15 mouse cellular contexts compared by ENCODE assay signal in the genomic region with DNA sequence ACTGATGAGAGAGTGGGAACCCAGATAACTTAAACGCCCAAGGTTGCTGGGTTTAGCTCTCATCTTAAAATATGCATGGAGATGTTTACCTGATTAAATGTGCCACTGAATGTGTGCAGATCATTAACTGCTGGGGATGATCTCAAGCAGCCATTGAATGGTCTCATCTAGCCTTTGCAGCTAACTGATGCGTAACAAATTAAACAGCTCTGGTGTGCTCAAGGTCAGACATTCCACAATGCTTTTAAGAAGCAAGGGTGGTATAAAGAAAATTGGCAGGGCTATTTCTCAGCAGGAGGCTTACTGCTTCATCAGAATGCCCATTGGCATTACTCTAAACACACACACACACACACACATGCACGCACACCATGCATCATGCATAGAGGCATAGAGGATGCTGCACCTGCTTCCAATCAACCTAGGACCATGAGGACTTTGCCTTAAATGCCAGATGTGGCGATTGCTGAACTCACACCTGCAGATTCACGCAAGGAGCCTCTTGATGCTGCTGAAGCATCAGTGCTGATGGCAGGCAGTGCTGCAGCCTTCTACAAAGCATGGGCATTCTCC.
DNase-seq lines count a peak whose midpoint lies in the region; ATAC-seq and TF ChIP-seq lines count a peak whose summit lies in the region.
"Had no signal": no experiment of that assay in that cellular context is flagged by ENCODE, and none has a peak within 500 bp of the region (broad histone marks: within the 10 kb centered on the region; RNA-seq: fewer than 3 reads in every experiment).

No protein-coding gene starts in this region.

- ATAC-seq in Patski: peak; percentile 47
- ATAC-seq in hindbrain, embryonic 14.5 days (ENCODE audit: low FRiP score): no peak; the same call in 1 of the 2 replicates
- ATAC-seq in neural tube, embryonic 13.5 days (ENCODE audit: low read depth): peak; percentile 65; the same call in 1 of the 2 replicates
- ATAC-seq: forebrain, embryonic 15.5 days; intestine, embryonic 15.5 days had no signal

- WGBS in hindbrain, embryonic 14.5 days: 56% methylated on average over 5 of the region's 5 CpGs
- 47% methylated on average over 5 of the region's 5 CpGs for WGBS in neural tube, embryonic 13.5 days

- POLR2A ChIA-PET in Patski (lab: Charles Lee): interaction anchor here (0.6 kb wide), 1 partner anchor 40 kb away, joined by 3 read pairs; no protein-coding TSS in a partner anchor

- no peak overlapping the region for H3K4me2 ChIP-seq in hindbrain, embryonic 14.5 days (replicated peaks)
- H3K4me2 ChIP-seq in neural tube, embryonic 13.5 days: no peak overlapping the region
- H3K4me2 ChIP-seq: forebrain, embryonic 15.5 days; heart, embryonic 13.5 days; intestine, embryonic 15.5 days; limb, embryonic 15.5 days had no signal

- H3K4me1 ChIP-seq in hindbrain, embryonic 14.5 days (replicated peaks; ENCODE audit: control insufficient read depth, insufficient read depth, low read length): 0 out of 2 replicates have a peak, but pooled peaks cover 7% of the 10 kb centered on the region
- peaks cover 9% of the 10 kb centered on the region; the same call in 1 of the 2 replicates for H3K4me1 ChIP-seq in neural tube, embryonic 13.5 days (replicated peaks)
- H3K4me1 ChIP-seq: forebrain, embryonic 15.5 days; heart, embryonic 13.5 days; intestine, embryonic 15.5 days; limb, embryonic 15.5 days had no signal

- no peak overlapping the region for H3K9ac ChIP-seq in hindbrain, embryonic 14.5 days
- H3K9ac ChIP-seq in neural tube, embryonic 13.5 days: no peak overlapping the region
- H3K9ac ChIP-seq: forebrain, embryonic 15.5 days; heart, embryonic 13.5 days; intestine, embryonic 15.5 days; limb, embryonic 15.5 days had no signal

- H3K4me3 ChIP-seq in hindbrain, embryonic 14.5 days (replicated peaks; ENCODE audit: low read length): no peak overlapping the region
- H3K4me3 ChIP-seq in neural tube, embryonic 13.5 days: no peak overlapping the region
- H3K4me3 ChIP-seq: forebrain, embryonic 15.5 days; heart, embryonic 13.5 days; intestine, embryonic 15.5 days; limb, embryonic 15.5 days had no signal

- in situ Hi-C loops in Patski (cut with MboI; ENCODE audit: low pct_unique_long_range_greater_than_20kb): no loop called here

- peak; percentile 38 for DNase-seq in kidney, adult 9 months
- DNase-seq in kidney, postnatal 10 days: no peak
- peak; percentile 56 for DNase-seq in Patski (ENCODE audit: low read depth, low spot score)
- peak; percentile 30 for DNase-seq in hindbrain, embryonic 14.5 days (ENCODE audit: low spot score)
- no peak for DNase-seq in urinary bladder, postnatal 14 days (ENCODE audit: low spot score)
- DNase-seq in ovary, postnatal 36 days (ENCODE audit: low spot score): no peak
- DNase-seq: cerebellum, adult 9-11 months; heart, postnatal 36 days; lung, postnatal 14 days; right cerebral cortex, postnatal 25 days had no signal

- no peak for TF ChIP-seq CTCF in Patski (IDR thresholded peaks at IDR 0.05)

- no peaks in the 10 kb centered on the region for H3K27me3 ChIP-seq in Patski
- H3K27me3 ChIP-seq in hindbrain, embryonic 14.5 days (ENCODE audit: control insufficient read depth, insufficient read depth, low read length): no peaks in the 10 kb centered on the region
- no peaks in the 10 kb centered on the region for H3K27me3 ChIP-seq in neural tube, embryonic 13.5 days
- H3K27me3 ChIP-seq: forebrain, embryonic 15.5 days; heart, embryonic 13.5 days; intestine, embryonic 15.5 days; limb, embryonic 15.5 days had no signal

- H3K27ac ChIP-seq in hindbrain, embryonic 14.5 days: peak overlapping the region; percentile 54; the same call in 1 of the 2 replicates
- H3K27ac ChIP-seq in neural tube, embryonic 13.5 days (replicated peaks): peak overlapping the region; percentile 69
- H3K27ac ChIP-seq: forebrain, embryonic 15.5 days; heart, embryonic 13.5 days; intestine, embryonic 15.5 days; limb, embryonic 15.5 days had no signal

- H3K9me3 ChIP-seq in hindbrain, embryonic 14.5 days (ENCODE audit: control insufficient read depth, low read length): no peaks in the 10 kb centered on the region
- H3K9me3 ChIP-seq in neural tube, embryonic 13.5 days: no peaks in the 10 kb centered on the region
- H3K9me3 ChIP-seq: forebrain, embryonic 15.5 days; heart, embryonic 13.5 days; intestine, embryonic 15.5 days; limb, embryonic 15.5 days had no signal

- CTCF ChIA-PET in Patski (lab: Charles Lee): interaction anchor here (1.1 to 1.6 kb wide), 3 partner anchors 22 to 241 kb away, joined by 3 to 5 read pairs (median 4); no protein-coding TSS in a partner anchor

- H3K36me3 ChIP-seq in hindbrain, embryonic 14.5 days (replicated peaks; ENCODE audit: control insufficient read depth, insufficient read depth): no peaks in the 10 kb centered on the region
- no peaks in the 10 kb centered on the region for H3K36me3 ChIP-seq in neural tube, embryonic 13.5 days
- H3K36me3 ChIP-seq: forebrain, embryonic 15.5 days; heart, embryonic 13.5 days; intestine, embryonic 15.5 days; limb, embryonic 15.5 days had no signal

Comparison
In these comparisons a context has a peak if more than half of its experiments do, and no peak if none do; other contexts are left out.
1. DNase-seq: peak in kidney, adult 9 months (single experiment), Patski (single experiment) and hindbrain, embryonic 14.5 days (single experiment); none in kidney, postnatal 10 days (single experiment), urinary bladder, postnatal 14 days (single experiment) and ovary, postnatal 36 days (single experiment).